Mouse (Mus musculus) kidney, embryonic 15.5 days (tissue): Measurements from ENCODE around the gene Ints7. TPM values are rescaled to one million over a fixed set of nuclear protein-coding genes. Genes with fewer than 3 reads are reported as not detected.

Source experiments
- ATAC-seq: fragments of 200-750 bp; cut with Nextera tagmentation; replicated peaks from 2 replicates; pipeline ENCODE4 v1.8.0; 2017; ENCODE audit warnings: moderate TSS enrichment; ENCODE audit not compliant: low FRiP score
- H3K27ac ChIP-seq: fragments of 300-500 bp; sonication (generic); 2 replicates; pipeline ENCODE4 v1.5.1; 2015; ENCODE audit warnings: mild to moderate bottlenecking, inconsistent platforms
- H3K27me3 ChIP-seq: fragments of 300-500 bp; sonication (generic); 2 replicates; pipeline ENCODE4 v1.6.1; 2015; ENCODE audit warnings: inconsistent platforms
- H3K36me3 ChIP-seq: fragments of 300-500 bp; sonication (generic); 2 replicates; pipeline ENCODE4 v1.6.1; 2015; ENCODE audit warnings: inconsistent platforms
- H3K4me1 ChIP-seq: fragments of 300-500 bp; sonication (generic); 2 replicates; pipeline ENCODE4 v1.6.1; 2015; ENCODE audit warnings: inconsistent platforms
- H3K4me2 ChIP-seq: fragments of 300-500 bp; sonication (generic); 2 replicates; pipeline ENCODE4 v1.6.1; 2015; ENCODE audit warnings: moderate library complexity, mild to moderate bottlenecking, inconsistent platforms
- H3K4me3 ChIP-seq: fragments of 300-500 bp; sonication (generic); replicated peaks from 2 replicates; pipeline ENCODE4 v1.5.1; 2015; ENCODE audit warnings: mild to moderate bottlenecking, inconsistent platforms
- H3K9ac ChIP-seq: fragments of 300-500 bp; sonication (generic); 2 replicates; pipeline ENCODE4 v1.6.1; 2015; ENCODE audit warnings: mild to moderate bottlenecking, inconsistent platforms
- H3K9me3 ChIP-seq: fragments of 300-500 bp; sonication (generic); replicated peaks from 2 replicates; pipeline ENCODE4 v1.6.1; 2016; ENCODE audit warnings: inconsistent platforms
- WGBS: fragments of 180-500 bp; shearing (Covaris S2); methylation state at CpG from one replicate; pipeline ENCODE4 v1.1.7; 2015; ENCODE audit warnings: mixed read lengths; 5-methylcytosine and 5-hydroxymethylcytosine counted together
- polyA plus RNA-seq: library from polyadenylated mRNA; unstranded; fragments of >200 nt; fragmentation: Nextera tagmentation; extraction: Ambion mirVana; gene quantifications from 2 replicates; pipeline ENCODE4 v1.2.1, GENCODE M21; 2015

The Ints7 gene
- 65.2 and 71.2 TPM in 2 replicates for polyA plus RNA-seq

- Histone ChIP-seq H3K27me3 (no peaks in the 10 kb centered on the region), H3K27ac (peak within 1 kb of the TSS; percentile 97), H3K9me3 (0 out of 2 replicates have a peak, but pooled peaks cover 3% of the 10 kb centered on the region), H3K36me3 (peaks cover 20% of the 10 kb centered on the region), H3K4me3 (peak within 1 kb of the TSS; percentile 96), H3K9ac (peak within 1 kb of the TSS; percentile 84), H3K4me2 (peak within 1 kb of the TSS; percentile 74), H3K4me1 (peaks cover 31% of the 10 kb centered on the region)
- ATAC-seq, result peak; percentile 98
- under 1% methylated on average over 70 of the region's 70 CpGs for WGBS
These were observed at the start of gene Ints7, which contains the start of gene Dtl for GRCm38 (mm10) chr1:191575458-191576247. Ints7 (plus strand) TSS chr1:191575636. Dtl (minus strand) TSS chr1:191575544.

- no peaks in the 10 kb centered on the region for H3K9me3 ChIP-seq
- no peaks in the 10 kb centered on the region for H3K36me3 ChIP-seq
- no peaks in the 10 kb centered on the region for H3K27me3 ChIP-seq
- no peak overlapping the region for H3K4me2 ChIP-seq
- no peak for ATAC-seq
- H3K4me1 ChIP-seq, result no peaks in the 10 kb centered on the region
- H3K27ac ChIP-seq, result no peak overlapping the region
- H3K4me3 ChIP-seq, result no peak overlapping the region
- no peak overlapping the region for H3K9ac ChIP-seq
- 68% methylated on average over 3 of the region's 3 CpGs for WGBS
These were observed 48.3 kb upstream of the Ints7 start for GRCm38 (mm10) chr1:191527089-191527488.

GRCm38 (mm10) chr1:191527921-191528612, 47.4 kb upstream of the Ints7 start:
- 0 out of 2 replicates have a peak overlapping the region, but pooled peaks have one; percentile 11 for H3K27ac ChIP-seq
- H3K4me3 ChIP-seq, result no peak overlapping the region
- H3K36me3 ChIP-seq, result no peaks in the 10 kb centered on the region
- WGBS, result 60% methylated on average over 4 of the region's 4 CpGs
- no peak for ATAC-seq
- no peaks in the 10 kb centered on the region for H3K4me1 ChIP-seq
- H3K4me2 ChIP-seq, result no peak overlapping the region
- no peaks in the 10 kb centered on the region for H3K9me3 ChIP-seq
- no peaks in the 10 kb centered on the region for H3K27me3 ChIP-seq
- no peak overlapping the region for H3K9ac ChIP-seq

- Histone ChIP-seq H3K4me2 (no peak overlapping the region), H3K27me3 (no peaks in the 10 kb centered on the region), H3K9ac (no peak overlapping the region), H3K36me3 (no peaks in the 10 kb centered on the region), H3K4me3 (no peak overlapping the region), H3K27ac (no peak overlapping the region), H3K4me1 (no peaks in the 10 kb centered on the region), H3K9me3 (no peaks in the 10 kb centered on the region)
- WGBS, result 71% methylated on average over 2 of the region's 2 CpGs
- ATAC-seq, result no peak
These were observed 46.0 kb upstream of the Ints7 start for GRCm38 (mm10) chr1:191529406-191529805.

- H3K4me3 ChIP-seq, result no peak overlapping the region
- H3K9ac ChIP-seq, result no peak overlapping the region
- no peak for ATAC-seq
- H3K9me3 ChIP-seq, result no peaks in the 10 kb centered on the region
- 50% methylated on average over 1 of the region's 1 CpGs for WGBS
- peaks cover 10% of the 10 kb centered on the region for H3K36me3 ChIP-seq
- no peaks in the 10 kb centered on the region for H3K4me1 ChIP-seq
- H3K27ac ChIP-seq, result no peak overlapping the region
- no peaks in the 10 kb centered on the region for H3K27me3 ChIP-seq
- no peak overlapping the region for H3K4me2 ChIP-seq
These were observed 44.4 kb upstream of the Ints7 start for GRCm38 (mm10) chr1:191531023-191531422.

- Histone ChIP-seq H3K9me3 (no peaks in the 10 kb centered on the region), H3K27me3 (no peaks in the 10 kb centered on the region), H3K27ac (no peak overlapping the region), H3K4me3 (no peak overlapping the region), H3K4me2 (no peak overlapping the region), H3K9ac (no peak overlapping the region), H3K4me1 (no peaks in the 10 kb centered on the region), H3K36me3 (peaks cover 46% of the 10 kb centered on the region)
- WGBS, result 70% methylated on average over 2 of the region's 2 CpGs
- no peak for ATAC-seq
These were observed 40.5 kb upstream of the Ints7 start for GRCm38 (mm10) chr1:191534896-191535295.

- H3K27me3 ChIP-seq, result no peaks in the 10 kb centered on the region
- peaks cover 88% of the 10 kb centered on the region for H3K36me3 ChIP-seq
- H3K4me3 ChIP-seq, result no peak overlapping the region
- H3K9ac ChIP-seq, result no peak overlapping the region
- no peak overlapping the region for H3K4me2 ChIP-seq
- no peak for ATAC-seq
- no peaks in the 10 kb centered on the region for H3K9me3 ChIP-seq
- 90% methylated on average over 2 of the region's 2 CpGs for WGBS
- H3K4me1 ChIP-seq, result no peaks in the 10 kb centered on the region
- H3K27ac ChIP-seq, result no peak overlapping the region
These were observed 35.1 kb upstream of the Ints7 start for GRCm38 (mm10) chr1:191540300-191540699.

GRCm38 (mm10) chr1:191541014-191541413, 34.4 kb upstream of the Ints7 start:
- Histone ChIP-seq H3K27me3 (no peaks in the 10 kb centered on the region), H3K36me3 (peaks cover 89% of the 10 kb centered on the region), H3K4me1 (no peaks in the 10 kb centered on the region), H3K4me2 (no peak overlapping the region), H3K27ac (no peak overlapping the region), H3K4me3 (no peak overlapping the region), H3K9me3 (no peaks in the 10 kb centered on the region), H3K9ac (no peak overlapping the region)
- ATAC-seq, result no peak
- 93% methylated on average over 9 of the region's 9 CpGs for WGBS

- Histone ChIP-seq H3K4me1 (no peaks in the 10 kb centered on the region), H3K9me3 (no peaks in the 10 kb centered on the region), H3K9ac (no peak overlapping the region), H3K4me3 (no peak overlapping the region), H3K36me3 (peaks cover 89% of the 10 kb centered on the region), H3K4me2 (no peak overlapping the region), H3K27ac (no peak overlapping the region), H3K27me3 (no peaks in the 10 kb centered on the region)
- WGBS, result 90% methylated on average over 4 of the region's 4 CpGs
- no peak for ATAC-seq
These were observed 33.8 kb upstream of the Ints7 start for GRCm38 (mm10) chr1:191541619-191542018.

- H3K4me1 ChIP-seq, result no peaks in the 10 kb centered on the region
- H3K9ac ChIP-seq, result no peak overlapping the region
- H3K27me3 ChIP-seq, result no peaks in the 10 kb centered on the region
- no peaks in the 10 kb centered on the region for H3K9me3 ChIP-seq
- H3K4me3 ChIP-seq, result no peak overlapping the region
- H3K4me2 ChIP-seq, result no peak overlapping the region
- no peak overlapping the region for H3K27ac ChIP-seq
- H3K36me3 ChIP-seq, result peaks cover 90% of the 10 kb centered on the region
- no peak for ATAC-seq
- WGBS, result 89% methylated on average over 3 of the region's 3 CpGs
These were observed 31.7 kb upstream of the Ints7 start for GRCm38 (mm10) chr1:191543747-191544146.

- no peak for ATAC-seq
- Histone ChIP-seq H3K9me3 (no peaks in the 10 kb centered on the region), H3K27me3 (no peaks in the 10 kb centered on the region), H3K4me1 (no peaks in the 10 kb centered on the region), H3K9ac (no peak overlapping the region), H3K4me3 (no peak overlapping the region), H3K36me3 (peaks cover 67% of the 10 kb centered on the region), H3K4me2 (no peak overlapping the region), H3K27ac (no peak overlapping the region)
- 82% methylated on average over 4 of the region's 4 CpGs for WGBS
These were observed 24.6 kb upstream of the Ints7 start for GRCm38 (mm10) chr1:191550786-191551185.

GRCm38 (mm10) chr1:191557109-191557508, 18.3 kb upstream of the Ints7 start:
- no peak for ATAC-seq
- no peaks in the 10 kb centered on the region for H3K27me3 ChIP-seq
- H3K9me3 ChIP-seq, result no peaks in the 10 kb centered on the region
- H3K4me1 ChIP-seq, result no peaks in the 10 kb centered on the region
- H3K4me3 ChIP-seq, result no peak overlapping the region
- H3K9ac ChIP-seq, result no peak overlapping the region
- H3K27ac ChIP-seq, result no peak overlapping the region
- 76% methylated on average over 8 of the region's 8 CpGs for WGBS
- peaks cover 76% of the 10 kb centered on the region for H3K36me3 ChIP-seq
- H3K4me2 ChIP-seq, result no peak overlapping the region
